Mouse (Mus musculus): ENCODE results near the gene T2. TPM values are rescaled to one million over a fixed set of nuclear protein-coding genes. Genes with fewer than 3 reads are reported as not detected.
A peak's percentile ranks its signal among the peaks of the same experiment; 100 is the strongest.
"Not testable (repeated sequence)": the region's sequence is repeated elsewhere in the genome, so short reads cannot be mapped to it uniquely, and the experiment has no call there.

T2 gene
- polyA plus RNA-seq (2014; fragmentation: Nextera tagmentation; extraction: Ambion mirVana), result 0.39 and 0.82 TPM in 2 replicates

GRCm38 (mm10) chr17:8355692-8356091 lies at the start of gene T2:
TSS of gene T2 (plus strand) at chr17:8355992.
- no peaks in the 10 kb centered on the region for H3K36me3 ChIP-seq (ENCODE audit: control insufficient read depth, insufficient read depth, low read length)
- H3K27me3 ChIP-seq (ENCODE audit: control insufficient read depth, insufficient read depth, low read length), result no peaks in the 10 kb centered on the region
- H3K4me1 ChIP-seq (ENCODE audit: control insufficient read depth, insufficient read depth, low read length), result 0 out of 2 replicates have a peak, but pooled peaks cover 4% of the 10 kb centered on the region
- H3K27ac ChIP-seq (replicated peaks; ENCODE audit: low read depth, low read length), result no peak within 1 kb of the TSS
- no peak for DNase-seq
- no peak within 1 kb of the TSS for H3K4me2 ChIP-seq (ENCODE audit: low read length)
- 90% methylated on average over 6 of the region's 6 CpGs for WGBS
- H3K4me3 ChIP-seq (replicated peaks; ENCODE audit: low read depth, low read length), result no peak within 1 kb of the TSS
- H3K9me3 ChIP-seq (ENCODE audit: control insufficient read depth, low read length), result no peaks in the 10 kb centered on the region
- no peak within 1 kb of the TSS for H3K9ac ChIP-seq (replicated peaks; ENCODE audit: low read length)
- ATAC-seq (ENCODE audit: low FRiP score, low TSS enrichment), result no peak

GRCm38 (mm10) chr17:8310838-8311614 lies 44.8 kb upstream of the T2 start, which contains the start of gene Sft2d1:
TSS of gene Sft2d1 (plus strand) at chr17:8311102.
- Histone ChIP-seq H3K27ac (replicated peaks; ENCODE audit: low read depth, low read length) (peak within 1 kb of the TSS; percentile 88), H3K4me1 (ENCODE audit: control insufficient read depth, insufficient read depth, low read length) (peaks cover 14% of the 10 kb centered on the region), H3K4me2 (ENCODE audit: low read length) (peak within 1 kb of the TSS; percentile 73), H3K36me3 (ENCODE audit: control insufficient read depth, insufficient read depth, low read length) (no peaks in the 10 kb centered on the region), H3K9ac (replicated peaks; ENCODE audit: low read length) (peak within 1 kb of the TSS; percentile 76), H3K9me3 (ENCODE audit: control insufficient read depth, low read length) (no peaks in the 10 kb centered on the region), H3K27me3 (ENCODE audit: control insufficient read depth, insufficient read depth, low read length) (no peaks in the 10 kb centered on the region), H3K4me3 (replicated peaks; ENCODE audit: low read depth, low read length) (peak within 1 kb of the TSS; percentile 72)
- DNase-seq (peak; percentile 98), ATAC-seq (ENCODE audit: low FRiP score, low TSS enrichment) (peak; percentile 93)
- under 1% methylated on average over 52 of the region's 54 CpGs for WGBS

- WGBS, result 53% methylated on average over 3 of the region's 3 CpGs
- Histone ChIP-seq H3K9ac (replicated peaks; ENCODE audit: low read length) (peak overlapping the region; percentile 65), H3K27ac (replicated peaks; ENCODE audit: low read depth, low read length) (0 out of 2 replicates have a peak overlapping the region, but pooled peaks have one; percentile 88), H3K4me3 (replicated peaks; ENCODE audit: low read depth, low read length) (peak overlapping the region; percentile 72), H3K27me3 (ENCODE audit: control insufficient read depth, insufficient read depth, low read length) (no peaks in the 10 kb centered on the region), H3K9me3 (ENCODE audit: control insufficient read depth, low read length) (no peaks in the 10 kb centered on the region), H3K36me3 (ENCODE audit: control insufficient read depth, insufficient read depth, low read length) (no peaks in the 10 kb centered on the region), H3K4me2 (ENCODE audit: low read length) (peak overlapping the region; percentile 73), H3K4me1 (ENCODE audit: control insufficient read depth, insufficient read depth, low read length) (peaks cover 14% of the 10 kb centered on the region)
- ATAC-seq (ENCODE audit: low FRiP score, low TSS enrichment) (no peak), DNase-seq (no peak)
Measured at GRCm38 (mm10) chr17:8311751-8312150, 44.0 kb upstream of the T2 start.

- Histone ChIP-seq H3K4me1 (ENCODE audit: control insufficient read depth, insufficient read depth, low read length) (peaks cover 14% of the 10 kb centered on the region), H3K9ac (replicated peaks; ENCODE audit: low read length) (no peak overlapping the region), H3K4me3 (replicated peaks; ENCODE audit: low read depth, low read length) (no peak overlapping the region), H3K36me3 (ENCODE audit: control insufficient read depth, insufficient read depth, low read length) (no peaks in the 10 kb centered on the region), H3K9me3 (ENCODE audit: control insufficient read depth, low read length) (no peaks in the 10 kb centered on the region), H3K27me3 (ENCODE audit: control insufficient read depth, insufficient read depth, low read length) (no peaks in the 10 kb centered on the region), H3K27ac (replicated peaks; ENCODE audit: low read depth, low read length) (no peak overlapping the region), H3K4me2 (ENCODE audit: low read length) (no peak overlapping the region)
- ATAC-seq (ENCODE audit: low FRiP score, low TSS enrichment), result no peak
- 88% methylated on average over 3 of the region's 3 CpGs for WGBS
- no peak for DNase-seq
Measured at GRCm38 (mm10) chr17:8313976-8314375, 41.8 kb upstream of the T2 start.

- DNase-seq (peak; percentile 42), ATAC-seq (ENCODE audit: low FRiP score, low TSS enrichment) (no peak)
- no peaks in the 10 kb centered on the region for H3K27me3 ChIP-seq (ENCODE audit: control insufficient read depth, insufficient read depth, low read length)
- no peak overlapping the region for H3K9ac ChIP-seq (replicated peaks; ENCODE audit: low read length)
- no peak overlapping the region for H3K4me2 ChIP-seq (ENCODE audit: low read length)
- 96% methylated on average over 1 of the region's 1 CpGs for WGBS
- no peak overlapping the region for H3K4me3 ChIP-seq (replicated peaks; ENCODE audit: low read depth, low read length)
- H3K9me3 ChIP-seq (ENCODE audit: control insufficient read depth, low read length), result no peaks in the 10 kb centered on the region
- H3K4me1 ChIP-seq (ENCODE audit: control insufficient read depth, insufficient read depth, low read length), result peaks cover 14% of the 10 kb centered on the region
- no peak overlapping the region for H3K27ac ChIP-seq (replicated peaks; ENCODE audit: low read depth, low read length)
- peaks cover 10% of the 10 kb centered on the region; the same call in 1 of the 2 replicates for H3K36me3 ChIP-seq (ENCODE audit: control insufficient read depth, insufficient read depth, low read length)
Measured at GRCm38 (mm10) chr17:8316251-8316650, 39.5 kb upstream of the T2 start.

- H3K27ac ChIP-seq (replicated peaks; ENCODE audit: low read depth, low read length); H3K4me2 ChIP-seq (ENCODE audit: low read length); H3K27me3 ChIP-seq (ENCODE audit: control insufficient read depth, insufficient read depth, low read length); H3K4me3 ChIP-seq (replicated peaks; ENCODE audit: low read depth, low read length); DNase-seq; ATAC-seq (ENCODE audit: low FRiP score, low TSS enrichment); H3K9me3 ChIP-seq (ENCODE audit: control insufficient read depth, low read length); H3K9ac ChIP-seq (replicated peaks; ENCODE audit: low read length); H3K4me1 ChIP-seq (ENCODE audit: control insufficient read depth, insufficient read depth, low read length): not testable (repeated sequence)
- 71% methylated on average over 10 of the region's 11 CpGs for WGBS
- H3K36me3 ChIP-seq (ENCODE audit: control insufficient read depth, insufficient read depth, low read length), result peaks cover 46% of the 10 kb centered on the region
Measured at GRCm38 (mm10) chr17:8326877-8327276, 28.9 kb upstream of the T2 start.

GRCm38 (mm10) chr17:8328511-8329174 lies 27.1 kb upstream of the T2 start:
- peak; percentile 35 for DNase-seq
- no peak overlapping the region for H3K4me3 ChIP-seq (replicated peaks; ENCODE audit: low read depth, low read length)
- 69% methylated on average over 7 of the region's 7 CpGs for WGBS
- no peaks in the 10 kb centered on the region for H3K27me3 ChIP-seq (ENCODE audit: control insufficient read depth, insufficient read depth, low read length)
- no peaks in the 10 kb centered on the region for H3K4me1 ChIP-seq (ENCODE audit: control insufficient read depth, insufficient read depth, low read length)
- no peak overlapping the region for H3K27ac ChIP-seq (replicated peaks; ENCODE audit: low read depth, low read length)
- H3K9ac ChIP-seq (replicated peaks; ENCODE audit: low read length), result no peak overlapping the region
- no peak for ATAC-seq (ENCODE audit: low FRiP score, low TSS enrichment)
- H3K36me3 ChIP-seq (ENCODE audit: control insufficient read depth, insufficient read depth, low read length), result peaks cover 36% of the 10 kb centered on the region
- H3K9me3 ChIP-seq (ENCODE audit: control insufficient read depth, low read length), result no peaks in the 10 kb centered on the region
- no peak overlapping the region for H3K4me2 ChIP-seq (ENCODE audit: low read length)

- DNase-seq (no peak), ATAC-seq (ENCODE audit: low FRiP score, low TSS enrichment) (no peak)
- Histone ChIP-seq H3K9me3 (ENCODE audit: control insufficient read depth, low read length) (no peaks in the 10 kb centered on the region), H3K9ac (replicated peaks; ENCODE audit: low read length) (no peak overlapping the region), H3K27ac (replicated peaks; ENCODE audit: low read depth, low read length) (no peak overlapping the region), H3K4me3 (replicated peaks; ENCODE audit: low read depth, low read length) (no peak overlapping the region), H3K4me2 (ENCODE audit: low read length) (no peak overlapping the region), H3K27me3 (ENCODE audit: control insufficient read depth, insufficient read depth, low read length) (no peaks in the 10 kb centered on the region), H3K36me3 (ENCODE audit: control insufficient read depth, insufficient read depth, low read length) (peaks cover 17% of the 10 kb centered on the region), H3K4me1 (ENCODE audit: control insufficient read depth, insufficient read depth, low read length) (no peaks in the 10 kb centered on the region)
- WGBS, result 82% methylated on average over 5 of the region's 5 CpGs
Measured at GRCm38 (mm10) chr17:8330602-8331001, 25.2 kb upstream of the T2 start.
